Mouse (Mus musculus) heart, postnatal 4 days (tissue): ENCODE results near the gene Tbck. TPM values are rescaled to one million over a fixed set of nuclear protein-coding genes. Genes with fewer than 3 reads are reported as not detected.

ENCODE experiments used
- DNase-seq: peaks from one replicate; pipeline ENCODE4 v3.0.0; 2021
- total RNA-seq, 2 experiments: library from RNA; stranded (reverse); gene quantifications; 2 replicates each; pipeline ENCODE4 v1.2.3; 2021

Gene Tbck
- total RNA-seq, 2 experiments from 2014 or later: 15.8 to 17.0 TPM

GRCm38 (mm10) chr3:132835118-132835794 is 151.3 kb downstream of the Tbck start:
- DNase-seq: no peak

GRCm38 (mm10) chr3:132837134-132837533 is 153.2 kb downstream of the Tbck start:
- DNase-seq: no peak

DNA sequence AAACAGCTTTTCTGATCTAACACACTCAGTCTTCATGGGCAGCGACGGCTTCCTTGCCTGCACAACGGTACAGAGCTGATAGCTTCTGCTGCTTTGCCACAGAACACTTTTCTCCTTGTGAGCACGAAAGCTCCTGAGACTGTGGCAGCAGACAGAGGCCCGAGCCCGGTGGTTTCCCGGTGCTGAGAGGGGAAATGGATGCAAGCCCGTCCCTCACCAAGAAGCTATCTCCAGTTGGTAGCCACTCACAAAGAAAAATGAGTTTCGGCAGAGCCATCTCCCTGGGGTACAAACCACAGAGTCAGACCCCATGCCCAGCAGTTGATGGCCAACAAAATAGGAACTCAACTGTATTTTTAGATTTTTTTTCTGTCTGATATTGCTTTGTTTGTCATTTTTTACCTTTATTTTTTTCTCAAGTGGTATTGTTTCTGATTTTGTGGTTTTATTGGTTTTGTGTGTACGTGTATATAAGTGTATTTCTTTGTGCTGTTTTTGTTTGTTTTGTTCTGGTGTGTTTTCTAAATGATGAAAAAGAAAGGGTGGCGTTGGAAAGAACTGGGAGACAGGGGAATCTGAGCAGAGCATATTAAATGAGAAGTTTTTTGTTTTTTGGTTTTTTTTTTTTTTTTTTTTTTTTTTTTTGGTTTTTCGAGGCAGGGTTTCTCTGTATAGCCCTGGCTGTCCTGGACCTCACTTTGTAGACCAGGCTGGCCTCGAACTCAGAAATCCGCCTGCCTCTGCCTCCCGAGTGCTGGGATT is 154.9 kb downstream of the Tbck start:
- DNase-seq: no peak

GRCm38 (mm10) chr3:132839516-132839915 is 155.6 kb downstream of the Tbck start:
- DNase-seq: no peak

- no peak for DNase-seq
These were observed 158.7 kb downstream of the Tbck start for GRCm38 (mm10) chr3:132842676-132843075.

DNA sequence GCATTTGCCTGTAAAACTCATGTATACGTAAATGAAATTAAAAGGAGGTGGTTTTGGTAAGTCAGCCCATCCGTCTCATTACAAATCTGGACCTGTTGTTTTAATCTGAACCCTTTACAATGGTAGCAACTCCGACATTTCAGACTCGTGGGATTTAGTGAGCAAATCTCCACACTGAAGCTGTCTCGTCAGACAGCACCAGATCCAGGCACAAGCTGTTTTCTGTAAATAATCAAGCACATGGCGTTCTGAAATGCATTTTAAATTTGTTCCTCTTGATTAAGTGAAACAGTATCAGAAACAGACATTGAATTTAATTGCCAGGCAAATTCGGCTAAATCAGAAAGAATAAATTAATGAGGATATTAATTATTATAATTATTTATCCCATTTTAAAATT is 165.7 kb downstream of the Tbck start:
- DNase-seq: no peak

DNA sequence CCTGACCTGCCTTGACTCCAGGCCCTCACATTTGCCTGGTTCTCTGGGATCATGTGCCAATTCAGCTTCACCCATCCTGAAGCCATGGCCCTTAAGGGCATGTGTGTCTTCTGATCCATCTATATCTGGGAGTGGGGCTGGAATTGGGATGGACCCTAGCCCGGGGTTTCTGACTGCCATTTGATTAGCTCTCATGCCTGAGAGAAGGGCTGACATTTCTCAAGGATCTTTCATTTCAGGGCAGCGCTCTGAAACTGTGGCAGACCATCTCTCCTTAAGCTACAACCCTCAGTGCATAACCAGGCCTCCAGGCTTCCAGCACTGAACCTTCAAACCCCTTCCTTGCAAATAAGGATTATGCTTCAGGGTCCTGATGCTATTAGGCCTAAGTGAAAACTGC is 166.5 kb downstream of the Tbck start:
- no peak for DNase-seq

- DNase-seq: no peak
These were observed 167.5 kb downstream of the Tbck start for GRCm38 (mm10) chr3:132851417-132851816.

- no peak for DNase-seq
These were observed 168.1 kb downstream of the Tbck start for GRCm38 (mm10) chr3:132851841-132852728.

- no peak for DNase-seq
These were observed 170.3 kb downstream of the Tbck start for GRCm38 (mm10) chr3:132854271-132854670.

GRCm38 (mm10) chr3:132855458-132856212 is 171.7 kb downstream of the Tbck start:
- DNase-seq: no peak

GRCm38 (mm10) chr3:132856651-132857050 is 172.7 kb downstream of the Tbck start:
- no peak for DNase-seq

- no peak for DNase-seq
These were observed 174.9 kb downstream of the Tbck start for GRCm38 (mm10) chr3:132858849-132859248.

- no peak for DNase-seq
These were observed 175.6 kb downstream of the Tbck start for GRCm38 (mm10) chr3:132859573-132859972.

DNA sequence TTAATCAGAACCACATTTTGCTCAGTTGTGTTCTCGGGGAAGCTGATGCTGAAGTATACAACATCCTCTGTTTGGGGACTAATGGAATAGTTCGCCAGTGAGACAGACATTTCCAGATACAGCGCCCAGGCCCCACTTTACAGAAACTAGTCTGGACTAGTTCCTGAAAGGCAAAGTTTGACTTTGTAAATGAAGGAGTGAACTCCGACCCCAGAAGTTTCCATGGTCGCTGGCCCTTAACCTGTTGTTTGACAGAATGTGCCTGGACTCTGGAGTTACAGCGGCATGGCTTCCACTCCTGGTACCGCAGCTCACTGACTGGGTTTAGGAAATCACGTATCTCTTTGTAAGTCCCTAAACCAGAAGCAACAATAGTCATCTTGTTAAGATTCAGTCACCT is 176.9 kb downstream of the Tbck start:
- no peak for DNase-seq

DNA sequence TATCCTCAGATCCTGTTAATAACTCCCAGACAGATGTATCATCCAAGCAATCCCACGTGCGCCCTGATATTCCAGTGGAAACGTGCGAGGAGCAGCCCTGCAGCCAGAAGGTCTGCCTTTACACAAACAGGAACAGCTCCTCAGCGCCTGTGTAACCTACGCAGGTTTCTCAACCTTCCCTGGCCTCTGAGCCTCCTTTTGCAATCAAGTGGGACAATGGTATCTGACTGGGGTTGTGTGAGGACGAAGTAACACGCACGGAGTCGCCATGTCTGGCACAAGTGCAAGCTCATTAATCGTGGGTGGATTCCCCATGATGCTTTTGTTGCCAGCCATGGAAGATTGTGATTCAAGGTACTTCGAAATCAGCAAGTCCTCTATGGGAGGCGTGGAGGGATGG is 179.9 kb downstream of the Tbck start:
- no peak for DNase-seq

DNA sequence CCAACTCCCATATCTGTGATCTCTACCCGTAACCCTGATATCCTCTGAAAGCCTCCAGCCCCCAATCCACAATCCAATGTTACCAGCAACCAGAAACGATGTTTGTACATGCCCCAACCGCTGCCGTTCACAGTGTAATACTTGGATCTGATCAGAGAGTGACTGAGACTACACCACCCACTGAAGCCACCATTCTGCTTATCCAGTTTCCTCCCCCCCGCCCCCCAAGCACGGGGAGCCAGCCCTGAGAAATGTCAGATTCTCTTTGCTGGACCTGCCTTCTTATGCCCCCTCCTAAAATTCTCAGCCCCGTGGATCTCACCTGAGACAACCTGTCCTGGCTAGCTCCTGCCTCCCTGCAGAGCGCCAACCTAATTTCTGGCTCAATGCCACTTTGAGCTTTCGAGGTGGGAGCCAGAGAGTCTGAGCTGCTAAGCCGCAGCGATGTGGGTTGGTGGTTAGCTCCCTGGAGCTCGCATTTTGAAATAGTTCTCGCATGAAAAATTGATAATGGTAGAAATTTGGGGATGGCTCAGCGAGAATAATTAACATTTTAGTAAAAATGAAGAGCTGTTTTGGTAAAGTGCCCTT is 180.5 kb downstream of the Tbck start:
- DNase-seq: no peak

DNA sequence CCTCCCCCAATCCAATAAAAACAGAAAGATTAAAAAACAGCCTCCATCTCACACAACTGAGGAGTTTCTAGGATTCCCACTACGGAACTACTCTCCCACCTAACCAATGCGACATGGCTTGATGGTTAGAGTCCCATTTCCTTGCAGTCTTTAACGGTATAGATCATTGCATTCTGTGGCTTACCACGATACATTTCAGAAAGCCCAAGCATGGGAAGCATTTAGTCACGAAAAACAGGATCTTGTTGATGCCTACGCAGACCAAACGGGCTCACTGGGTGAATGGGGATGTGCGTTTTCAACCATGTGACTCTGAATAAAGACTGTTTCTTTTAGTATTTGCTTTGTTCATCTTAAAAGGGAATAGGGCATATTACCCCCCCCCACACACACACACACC is 181.0 kb downstream of the Tbck start:
- no peak for DNase-seq

DNA sequence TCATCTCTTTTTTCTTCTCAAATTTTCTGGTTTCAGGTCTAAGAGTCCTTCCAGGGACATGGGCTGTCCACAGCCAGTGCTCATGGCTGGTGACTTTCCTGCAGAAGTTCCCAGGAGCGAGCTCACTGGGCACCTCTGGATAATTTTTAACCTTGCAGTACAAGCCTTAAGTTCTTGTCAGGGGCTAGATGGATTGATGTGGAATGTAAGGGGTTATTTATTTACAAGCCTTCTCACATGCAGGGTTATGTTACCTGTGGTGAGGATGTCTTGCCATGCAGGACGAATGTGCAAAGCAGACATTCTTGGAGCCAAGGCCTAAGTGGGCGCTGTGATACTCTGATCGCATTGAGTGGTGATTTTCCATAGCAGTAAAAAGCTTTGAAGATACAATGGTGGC is 181.7 kb downstream of the Tbck start:
- no peak for DNase-seq

- no peak for DNase-seq
These were observed 183.0 kb downstream of the Tbck start for GRCm38 (mm10) chr3:132866984-132867383.

DNA sequence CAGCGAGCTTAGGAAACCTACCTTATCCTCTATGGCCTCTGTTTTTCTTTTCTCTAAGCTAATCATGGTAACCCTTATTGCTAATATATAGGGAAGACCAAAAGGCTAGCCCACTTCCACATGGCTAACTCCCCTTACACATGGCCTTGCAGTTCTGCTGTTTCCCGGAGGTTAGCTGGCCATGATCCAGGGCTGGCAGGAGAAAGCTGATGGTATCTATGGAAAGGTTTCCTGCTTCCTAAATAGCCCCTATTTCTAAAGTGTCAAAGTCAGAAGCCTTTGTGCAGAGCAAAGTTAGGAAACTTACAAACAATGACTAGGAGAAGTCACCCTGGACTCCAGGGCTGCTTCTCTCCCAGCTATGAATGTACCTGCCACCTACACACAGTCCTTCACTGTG is 184.9 kb downstream of the Tbck start:
- DNase-seq: peak; percentile 62

DNA sequence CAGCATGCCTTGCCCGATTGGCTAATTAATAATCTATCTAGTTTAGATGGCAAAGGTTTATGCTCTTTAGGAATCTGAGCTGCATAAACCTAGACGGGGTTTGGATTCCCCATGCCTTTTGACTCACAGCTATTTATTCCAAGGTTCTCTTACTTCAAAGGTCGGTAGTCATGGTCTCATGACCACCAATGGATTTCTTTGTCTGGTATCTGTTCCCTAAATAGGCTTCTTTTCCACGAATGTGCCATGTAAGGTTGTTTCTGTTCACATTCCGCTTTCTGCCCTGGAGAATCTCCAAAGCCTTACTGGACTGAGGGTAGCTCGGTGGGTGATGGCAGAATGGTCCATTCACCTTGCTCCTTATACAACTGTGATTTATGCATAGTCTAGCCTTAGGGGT is 186.1 kb downstream of the Tbck start:
- DNase-seq: no peak
